Mouse (Mus musculus) hindbrain, embryonic 12.5 days (tissue): Measurements from ENCODE around the gene Pcsk7. TPM values are rescaled to one million over a fixed set of nuclear protein-coding genes. Genes with fewer than 3 reads are reported as not detected.
A peak's percentile ranks its signal among the peaks of the same experiment; 100 is the strongest.

Source experiments
- ATAC-seq: fragments of 200-750 bp; cut with Nextera tagmentation; 2 replicates; pipeline ENCODE4 v1.8.0; 2017; ENCODE audit warnings: moderate TSS enrichment; ENCODE audit not compliant: low FRiP score
- H3K27ac ChIP-seq: fragments of 300-500 bp; sonication (generic); 2 replicates; pipeline ENCODE4 v1.5.1; 2016; ENCODE audit warnings: mild to moderate bottlenecking
- H3K27me3 ChIP-seq: fragments of 300-500 bp; sonication (generic); 2 replicates; pipeline ENCODE4 v1.6.1; 2016; ENCODE audit warnings: mild to moderate bottlenecking
- H3K36me3 ChIP-seq: fragments of 300-500 bp; sonication (generic); 2 replicates; pipeline ENCODE4 v1.6.1; 2016; ENCODE audit warnings: mild to moderate bottlenecking
- H3K4me1 ChIP-seq: fragments of 300-500 bp; sonication (generic); 2 replicates; pipeline ENCODE4 v1.6.1; 2016
- H3K4me2 ChIP-seq: fragments of 300-500 bp; sonication (generic); replicated peaks from 2 replicates; pipeline ENCODE4 v1.6.1; 2016; ENCODE audit warnings: mild to moderate bottlenecking
- H3K4me3 ChIP-seq: fragments of 300-500 bp; sonication (generic); 2 replicates; pipeline ENCODE4 v1.5.1; 2016; ENCODE audit warnings: mild to moderate bottlenecking
- H3K9ac ChIP-seq: fragments of 300-500 bp; sonication (generic); 2 replicates; pipeline ENCODE4 v1.6.1; 2016; ENCODE audit warnings: mild to moderate bottlenecking, moderate library complexity
- H3K9me3 ChIP-seq: fragments of 300-500 bp; sonication (generic); replicated peaks from 2 replicates; pipeline ENCODE4 v1.6.1; 2016; ENCODE audit warnings: mild to moderate bottlenecking
- whole genome bisulfite sequencing: fragments of 180-500 bp; shearing (Covaris S2); methylation state at CpG from one replicate; pipeline ENCODE4 v1.1.7; 2016; 5-methylcytosine and 5-hydroxymethylcytosine counted together
- microRNA-seq: library from miRNA; unstranded; fragments of <30 nt; microRNA quantifications from one replicate; pipeline ENCODE4, GENCODE M21; 2017
- polyA plus RNA-seq: library from polyadenylated mRNA; unstranded; fragments of >200 nt; fragmentation: Nextera tagmentation; extraction: Ambion mirVana; gene quantifications from 2 replicates; pipeline ENCODE4 v1.2.1, GENCODE M21; 2016

Gene Pcsk7
- polyA plus RNA-seq, 1 experiment from 2014 or later: 30.6 TPM

DNA sequence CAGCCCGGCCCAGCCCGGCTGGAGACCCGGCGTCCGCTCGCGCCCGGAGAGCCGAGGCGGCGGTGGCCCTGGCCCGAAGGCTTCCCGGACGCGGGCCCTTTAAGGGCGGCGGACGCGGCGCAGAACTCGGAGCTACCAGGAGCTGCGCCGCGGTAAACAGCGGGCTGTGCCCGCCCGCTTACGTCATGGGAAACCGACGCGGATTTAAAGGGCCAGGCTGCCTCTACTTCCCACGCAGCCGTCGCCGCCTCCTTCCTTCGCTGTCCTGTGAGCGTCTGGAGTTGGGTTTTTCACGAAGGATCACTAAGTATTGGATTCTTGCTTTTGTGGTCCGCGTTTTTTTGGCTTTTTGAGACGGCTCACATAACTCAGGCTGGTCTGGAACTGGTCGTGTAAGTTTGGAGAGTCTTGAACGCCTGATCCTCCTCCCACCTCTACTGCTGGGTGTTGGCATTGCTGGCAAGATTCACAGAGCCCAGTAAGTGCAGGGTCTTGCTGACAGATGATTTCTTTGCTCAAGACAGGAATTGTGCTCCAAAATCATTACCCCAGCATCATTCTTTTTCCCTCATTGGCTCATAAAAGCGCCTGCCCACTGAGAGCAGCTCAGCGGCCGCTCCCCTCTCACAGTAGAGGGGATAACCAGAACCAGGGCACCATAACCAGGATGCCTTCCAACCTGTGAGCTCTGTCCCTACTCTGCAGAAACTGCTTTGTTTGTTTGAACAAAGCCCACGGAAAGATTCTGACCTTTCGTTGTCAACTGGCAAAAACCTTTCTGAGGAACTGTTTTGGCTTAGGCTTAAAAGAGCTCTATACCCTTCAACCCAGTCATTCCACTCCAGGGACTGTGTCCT is 49.0 kb downstream of the Pcsk7 start, which contains the start of gene Sidt2:
Gene Sidt2 (minus strand): TSS at position 152 of the 857 bp plus-strand sequence.
- Histone ChIP-seq H3K4me3 (peak within 1 kb of the TSS; percentile 88), H3K4me2 (peak within 1 kb of the TSS; percentile 94), H3K27ac (peak within 1 kb of the TSS; percentile 85), H3K27me3 (no peaks in the 10 kb centered on the region), H3K4me1 (peaks cover 39% of the 10 kb centered on the region), H3K9ac (peak within 1 kb of the TSS; percentile 91), H3K9me3 (no peaks in the 10 kb centered on the region), H3K36me3 (peaks cover 15% of the 10 kb centered on the region)
- peak; percentile 95 for ATAC-seq
- WGBS: under 1% methylated on average over 44 of the region's 48 CpGs

DNA sequence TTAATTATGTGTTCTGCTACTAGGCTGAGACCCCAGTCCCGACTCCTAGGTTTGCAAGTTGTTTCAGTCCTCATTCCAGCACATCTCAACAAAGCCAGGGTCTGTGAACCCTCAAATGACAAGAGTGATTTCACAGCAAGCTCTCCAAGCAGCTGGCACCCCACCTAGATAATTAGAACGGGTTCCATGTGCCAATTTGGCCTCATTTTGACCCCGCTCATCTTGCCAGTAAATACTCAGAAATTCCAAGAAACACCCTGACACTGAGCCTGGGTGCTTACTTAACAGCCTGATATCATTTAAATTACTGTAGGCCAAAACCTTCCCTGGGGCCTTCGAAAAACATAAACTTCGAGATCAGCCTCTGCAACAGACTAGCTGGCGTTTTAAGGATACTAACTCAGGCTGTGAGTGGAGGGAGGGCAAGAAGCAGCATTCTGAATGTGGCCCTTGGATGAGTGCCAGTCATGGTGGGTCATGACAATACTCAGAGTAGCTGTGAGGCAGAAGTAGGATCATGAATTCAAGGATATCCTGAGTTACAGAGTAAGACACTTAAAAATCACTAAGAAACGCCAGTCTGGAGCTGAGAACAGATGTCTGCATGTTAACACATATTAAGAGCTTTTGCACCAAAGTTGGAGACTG is 51.9 kb downstream of the Pcsk7 start:
- Histone ChIP-seq H3K36me3 (peaks cover 23% of the 10 kb centered on the region), H3K4me2 (no peak overlapping the region), H3K27me3 (no peaks in the 10 kb centered on the region), H3K27ac (no peak overlapping the region; the same call in 1 of the 2 replicates), H3K4me1 (peaks cover 35% of the 10 kb centered on the region), H3K4me3 (no peak overlapping the region), H3K9ac (no peak overlapping the region), H3K9me3 (no peaks in the 10 kb centered on the region)
- no peak for ATAC-seq
- WGBS: 72% methylated on average over 7 of the region's 7 CpGs

DNA sequence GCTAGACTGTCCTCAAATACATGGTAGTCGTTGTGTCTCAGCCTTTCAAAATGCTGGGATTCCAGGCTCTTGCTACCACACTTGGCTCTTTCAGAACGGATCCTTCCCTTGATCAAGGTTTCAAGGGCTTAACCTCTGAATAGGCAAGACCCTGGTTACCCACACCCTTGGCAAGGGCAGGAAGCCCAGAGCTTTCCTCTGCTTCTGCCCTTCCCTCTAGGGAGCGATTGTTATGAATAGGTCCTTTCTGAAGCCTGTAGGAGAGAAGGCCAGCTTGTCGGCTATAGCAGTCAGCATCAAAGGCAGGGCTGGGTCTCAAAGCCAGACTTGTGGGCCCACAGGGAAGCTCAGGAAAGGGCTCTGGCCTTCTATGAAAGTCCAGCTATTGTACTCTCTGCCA is 52.6 kb downstream of the Pcsk7 start:
- Histone ChIP-seq H3K4me1 (peaks cover 28% of the 10 kb centered on the region), H3K9ac (no peak overlapping the region), H3K36me3 (peaks cover 30% of the 10 kb centered on the region), H3K4me2 (no peak overlapping the region), H3K9me3 (no peaks in the 10 kb centered on the region), H3K4me3 (no peak overlapping the region), H3K27ac (peak overlapping the region; percentile 26; the same call in 1 of the 2 replicates), H3K27me3 (no peaks in the 10 kb centered on the region)
- 37% methylated on average over 4 of the region's 4 CpGs for WGBS
- no peak for ATAC-seq

DNA sequence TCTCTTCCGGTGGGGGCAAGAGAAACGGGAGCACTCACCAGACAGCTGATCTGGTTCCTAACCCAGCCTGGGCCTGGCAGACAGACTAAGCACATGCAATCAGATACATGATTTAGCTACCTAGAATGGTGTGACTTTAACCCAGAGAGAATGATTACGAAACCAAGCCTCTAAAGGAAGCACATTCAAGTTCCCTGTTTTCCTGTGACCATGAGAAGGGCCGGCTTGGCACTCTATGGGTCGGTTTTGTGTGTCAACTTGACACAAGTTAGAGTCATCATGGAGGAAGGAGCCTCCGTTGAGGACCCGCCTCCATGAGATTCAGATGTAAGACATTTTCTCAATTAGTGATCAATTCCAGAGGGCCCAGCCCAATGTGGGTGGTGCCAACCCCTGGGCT is 53.4 kb downstream of the Pcsk7 start:
- no peak overlapping the region for H3K9ac ChIP-seq
- no peak for ATAC-seq
- no peaks in the 10 kb centered on the region for H3K27me3 ChIP-seq
- H3K4me2 ChIP-seq: no peak overlapping the region
- H3K9me3 ChIP-seq: no peaks in the 10 kb centered on the region
- WGBS: 80% methylated on average over 7 of the region's 7 CpGs
- peaks cover 21% of the 10 kb centered on the region for H3K4me1 ChIP-seq
- H3K4me3 ChIP-seq: no peak overlapping the region
- H3K36me3 ChIP-seq: peaks cover 37% of the 10 kb centered on the region
- H3K27ac ChIP-seq: no peak overlapping the region; the same call in 1 of the 2 replicates

DNA sequence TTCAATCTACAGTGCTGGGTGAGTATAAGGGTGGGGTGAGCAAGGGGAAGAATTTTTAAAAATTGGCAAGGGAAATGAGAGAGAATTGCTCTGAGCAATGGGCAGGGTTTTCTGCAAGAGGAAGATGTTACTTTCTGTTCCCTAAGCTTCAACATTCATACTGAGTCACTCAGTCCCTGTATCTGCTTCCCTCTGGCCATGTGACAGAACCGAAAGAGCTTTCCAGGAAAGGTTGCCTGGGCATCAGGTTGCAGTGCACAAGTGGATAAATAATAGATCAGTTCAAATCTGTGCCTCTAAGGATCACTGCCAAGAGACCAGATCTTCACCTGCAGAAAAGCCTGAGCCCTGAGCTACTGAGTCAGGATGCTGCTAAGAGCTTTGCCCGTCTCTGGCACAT is 55.6 kb downstream of the Pcsk7 start:
- H3K9me3 ChIP-seq: no peaks in the 10 kb centered on the region
- no peak for ATAC-seq

DNA sequence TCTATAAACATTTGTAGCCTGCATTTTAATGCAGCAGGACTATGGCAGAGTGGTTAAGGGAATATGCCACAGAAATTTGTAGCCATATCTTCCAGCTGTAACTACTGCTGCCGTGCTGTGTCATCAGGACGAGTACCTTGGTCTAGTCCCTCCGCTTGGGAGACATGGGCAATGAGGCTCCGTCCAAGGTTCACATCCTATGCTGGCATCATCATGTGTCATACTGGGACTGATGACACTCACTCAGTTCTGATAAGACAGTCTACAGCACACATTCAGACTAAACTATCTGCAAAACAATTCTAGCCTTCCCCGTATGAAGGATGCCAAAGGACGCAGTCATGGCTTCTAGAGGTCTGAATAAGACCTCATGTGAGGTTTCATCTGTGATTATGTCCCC is 57.3 kb downstream of the Pcsk7 start:
- Histone ChIP-seq H3K27ac (no peak overlapping the region), H3K36me3 (peaks cover 72% of the 10 kb centered on the region), H3K4me3 (no peak overlapping the region), H3K9ac (no peak overlapping the region), H3K4me2 (no peak overlapping the region), H3K9me3 (no peaks in the 10 kb centered on the region), H3K4me1 (peaks cover 3% of the 10 kb centered on the region; the same call in 1 of the 2 replicates), H3K27me3 (no peaks in the 10 kb centered on the region)
- ATAC-seq: no peak
- 94% methylated on average over 6 of the region's 6 CpGs for WGBS

More for the DNA sequence above, 55.6 kb downstream of the Pcsk7 start:
- Histone ChIP-seq H3K36me3 (peaks cover 58% of the 10 kb centered on the region), H3K4me3 (no peak overlapping the region), H3K27me3 (no peaks in the 10 kb centered on the region), H3K4me1 (peaks cover 8% of the 10 kb centered on the region), H3K4me2 (no peak overlapping the region), H3K9ac (no peak overlapping the region), H3K27ac (no peak overlapping the region)
- 93% methylated on average over 2 of the region's 2 CpGs for WGBS

DNA sequence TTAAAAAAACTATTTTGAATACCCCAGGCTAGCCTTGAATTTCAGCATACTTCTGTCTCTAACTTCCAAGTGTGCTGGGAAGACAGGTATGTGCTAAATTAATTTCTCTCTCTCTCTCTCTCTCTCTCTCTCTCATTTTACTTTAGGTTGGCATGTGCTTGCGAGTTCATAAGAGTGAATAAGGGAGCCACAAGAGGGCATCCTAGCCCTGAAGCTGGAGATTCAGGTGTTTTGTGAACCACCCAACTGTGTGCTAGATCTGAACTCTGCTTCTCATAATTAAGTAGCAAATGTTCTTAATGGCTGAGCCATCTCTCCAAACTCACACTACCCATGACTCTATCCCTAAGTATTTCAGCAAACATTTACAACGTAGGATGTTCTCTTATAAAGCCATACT is 70.6 kb downstream of the Pcsk7 start:
- Histone ChIP-seq H3K4me3 (no peak overlapping the region), H3K27me3 (no peaks in the 10 kb centered on the region), H3K9ac (no peak overlapping the region), H3K4me2 (no peak overlapping the region), H3K27ac (no peak overlapping the region), H3K36me3 (peaks cover 34% of the 10 kb centered on the region), H3K4me1 (peaks cover 16% of the 10 kb centered on the region; the same call in 1 of the 2 replicates), H3K9me3 (no peaks in the 10 kb centered on the region)
- no peak for ATAC-seq
- WGBS: 91% methylated on average over 2 of the region's 2 CpGs

Small RNA genes within 50 kb of the gene (microRNA-seq; reads per million reads assigned to microRNA genes)
- gene Mir7087: not detected

Other genes with a start within 250 kb of the Pcsk7 start
- 17.7 and 18.8 TPM in 2 replicates for gene Cep164, start 77.8 kb upstream of the Pcsk7 start, polyA plus RNA-seq
- gene Bace1, start 67.9 kb upstream of the Pcsk7 start, polyA plus RNA-seq: 40.2 and 41.5 TPM in 2 replicates
- 93.2 and 95.3 TPM in 2 replicates for gene Rnf214, start 414 bp downstream of the Pcsk7 start, polyA plus RNA-seq
- gene Tagln, start 29.6 kb downstream of the Pcsk7 start, polyA plus RNA-seq: 19.2 and 23.0 TPM in 2 replicates
- 43.2 and 46.4 TPM in 2 replicates for gene Sidt2, start 48.8 kb downstream of the Pcsk7 start, polyA plus RNA-seq
- gene Pafah1b2, start 106.2 kb downstream of the Pcsk7 start, polyA plus RNA-seq: 290 and 303 TPM in 2 replicates
- 13.9 and 14.7 TPM in 2 replicates for gene Sik3, start 106.3 kb downstream of the Pcsk7 start, polyA plus RNA-seq